Mouse (Mus musculus) hematopoietic stem cell, adult 5-6 weeks (primary cell): ENCODE measurements around the gene Tamm41. TPM values are rescaled to one million over a fixed set of nuclear protein-coding genes. Genes with fewer than 3 reads are reported as not detected.

Experiments
- ATAC-seq, 2 experiments: fragments of 125-278 bp in 1 of 2; replicated peaks in 1 of 2; 2 replicates each; pipeline ENCODE4 v1.8.0; 2016 to 2017; ENCODE audit warnings: inconsistent platforms in 2 of 2, mild to moderate bottlenecking in 2 of 2, moderate number of reproducible peaks in 2 of 2, low read depth in 1 of 2, moderate TSS enrichment in 1 of 2; ENCODE audit not compliant: low FRiP score in 2 of 2, poor library complexity in 2 of 2, severe bottlenecking in 2 of 2, insufficient read depth in 1 of 2, low TSS enrichment in 1 of 2
- total RNA-seq: library from RNA; stranded (forward); fragments of 172-1452, 232-1000 nt; gene quantifications from 2 replicates; pipeline ENCODE4 v1.2.3, GENCODE M21; 2017

Gene Tamm41
- total RNA-seq, 1 experiment from 2014 or later, result 53.1 TPM

GRCm38 (mm10) chr6:114964235-114964634 is 73.4 kb downstream of the Tamm41 start:
- ATAC-seq, result no peak

GRCm38 (mm10) chr6:114963636-114964035 is 74.0 kb downstream of the Tamm41 start:
- no peak for ATAC-seq

DNA sequence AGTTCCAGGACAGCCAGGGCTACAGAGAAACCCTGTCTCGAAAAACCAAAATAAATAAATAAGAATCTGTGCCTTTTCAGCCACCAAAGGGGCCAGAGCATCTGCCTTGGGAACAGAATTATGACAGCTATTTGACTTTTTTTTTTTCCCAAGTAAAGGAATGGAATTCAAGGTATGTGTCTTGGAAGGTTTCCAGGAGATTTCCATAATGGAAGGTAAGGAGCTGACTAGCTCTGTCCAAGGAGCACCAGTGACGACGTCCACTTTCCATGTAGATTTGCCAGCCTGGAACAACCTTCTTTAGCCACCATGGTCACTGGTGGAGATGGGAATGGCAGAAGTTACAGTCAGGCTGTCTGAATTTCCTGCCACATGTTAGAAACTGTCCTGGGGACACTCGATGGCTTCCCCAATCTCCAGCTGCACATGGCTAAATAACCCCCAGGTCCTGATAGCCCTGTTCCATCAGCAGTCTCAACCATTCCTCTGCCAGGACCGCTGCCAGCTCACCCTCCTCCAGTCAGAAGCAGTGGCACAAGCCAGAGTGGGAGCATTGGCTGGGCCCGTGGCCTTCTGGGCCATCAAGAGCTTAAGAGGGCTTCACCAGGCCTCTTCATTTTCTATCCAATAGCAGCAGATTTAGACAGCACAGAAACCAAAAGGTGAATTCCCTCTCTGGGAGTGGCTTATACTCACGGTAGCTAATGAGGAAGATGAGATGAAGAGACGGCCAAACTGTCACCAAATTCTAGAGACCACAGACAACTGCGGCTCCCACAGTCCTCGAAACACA is 76.2 kb downstream of the Tamm41 start:
- no peak for ATAC-seq

DNA sequence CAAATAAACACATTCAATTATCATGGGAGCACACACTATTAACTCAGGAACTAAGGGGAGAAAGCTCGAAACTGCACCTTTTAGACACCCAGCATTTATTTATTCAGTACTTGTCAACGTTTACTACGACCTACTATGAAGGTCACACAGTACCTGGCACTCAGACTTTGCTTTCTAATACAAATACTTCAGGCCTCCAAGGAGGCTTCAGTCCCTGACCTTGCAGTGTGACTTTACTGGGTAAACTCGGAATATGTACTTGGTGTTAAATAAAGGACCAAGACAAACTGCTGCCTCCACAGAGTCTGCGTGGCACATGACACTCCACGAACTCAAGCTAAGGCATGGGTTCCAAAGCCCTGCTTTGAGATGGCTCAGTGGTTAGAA is 78.7 kb downstream of the Tamm41 start:
- ATAC-seq, result no peak

GRCm38 (mm10) chr6:114958249-114959011 is 79.2 kb downstream of the Tamm41 start:
- ATAC-seq, result no peak

- no peak for ATAC-seq
These were observed 79.9 kb downstream of the Tamm41 start for GRCm38 (mm10) chr6:114957756-114958155.

DNA sequence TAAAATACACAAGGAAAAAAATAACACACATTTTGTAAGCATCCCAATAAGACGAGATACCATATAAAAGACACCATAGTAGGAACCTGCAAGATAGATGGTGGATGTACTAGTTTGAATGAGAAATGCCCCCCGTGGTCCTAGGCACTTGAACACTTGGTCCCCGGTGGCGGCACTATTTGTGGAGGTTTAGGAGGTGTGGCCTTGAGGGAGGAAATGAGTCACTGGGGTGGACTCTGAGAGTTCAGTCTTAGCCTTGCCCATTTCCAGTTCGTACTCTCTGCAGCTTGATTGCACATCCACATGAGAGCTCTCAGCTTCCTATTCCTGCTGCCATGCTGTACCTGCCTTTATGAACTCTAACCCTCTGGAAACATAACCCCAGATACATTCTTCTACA is 83.2 kb downstream of the Tamm41 start:
- no peak for ATAC-seq

Other genes starting within 250 kb of the Tamm41 start
- gene Vgll4, start 67.9 kb downstream of the Tamm41 start, total RNA-seq, result 74.5 and 80.5 TPM in 2 replicates
- gene Syn2, start 97.0 kb upstream of the Tamm41 start, total RNA-seq, result not detected in 2 replicates
- gene Gm17482, start 189.5 kb upstream of the Tamm41 start, total RNA-seq, result not detected in 2 replicates
- not detected in 2 replicates for gene Timp4, start 214.3 kb upstream of the Tamm41 start, total RNA-seq